Mouse (Mus musculus) C2C12 (cell line): Measurements from ENCODE around the gene 1500009C09Rik. TPM values are rescaled to one million over a fixed set of nuclear protein-coding genes. Genes with fewer than 3 reads are reported as not detected.

Experiments
- H3K27me3 ChIP-seq: one replicate; pipeline ENCODE4 v1.6.1; 2011; ENCODE audit not compliant: control insufficient read depth, insufficient read depth, insufficient read length
- H3K36me3 ChIP-seq: one replicate; pipeline ENCODE4 v1.6.1; 2011; ENCODE audit not compliant: control insufficient read depth, insufficient read depth
- H3K4me3 ChIP-seq: one replicate; pipeline ENCODE4 v1.5.1; 2011; ENCODE audit warnings: mild to moderate bottlenecking, control low read depth; ENCODE audit not compliant: poor library complexity, insufficient read depth, severe bottlenecking
- H3K79me2 ChIP-seq: one replicate; pipeline ENCODE4 v1.6.1; 2011; ENCODE audit not compliant: control insufficient read depth, insufficient read depth
- H3K79me3 ChIP-seq: one replicate; pipeline ENCODE4 v1.6.1; 2011; ENCODE audit warnings: low read depth, control low read depth
- H3ac ChIP-seq: one replicate; pipeline ENCODE3; 2011; ENCODE audit warnings: low read depth; ENCODE audit not compliant: control insufficient read depth, insufficient read length
- CEBPB ChIP-seq: IDR thresholded peaks from one replicate; pipeline ENCODE4 v1.6.1; 2011; ENCODE audit warnings: low read depth, mild to moderate bottlenecking, control low read depth, moderate library complexity
- CTCF ChIP-seq: IDR thresholded peaks from one replicate; pipeline ENCODE4 v1.5.1; 2011; ENCODE audit not compliant: control insufficient read depth, insufficient read depth, insufficient read length
- FOSL1 ChIP-seq: IDR thresholded peaks from one replicate; pipeline ENCODE4 v1.8.0; 2011; ENCODE audit warnings: mild to moderate bottlenecking, low read length; ENCODE audit not compliant: poor library complexity, insufficient read depth, severe bottlenecking
- MAX ChIP-seq: IDR thresholded peaks from one replicate; pipeline ENCODE4 v1.6.1; 2011; ENCODE audit warnings: mild to moderate bottlenecking, control low read depth
- MYOD1 ChIP-seq: IDR thresholded peaks from one replicate; pipeline ENCODE4 v1.6.1; 2011; ENCODE audit warnings: low read depth; ENCODE audit not compliant: control insufficient read depth, insufficient read length
- MYOG ChIP-seq: IDR thresholded peaks from one replicate; pipeline ENCODE4 v1.6.1; 2011; ENCODE audit not compliant: control insufficient read depth, insufficient read length; ENCODE audit errors: extremely low read depth
- USF1 ChIP-seq: IDR thresholded peaks from one replicate; pipeline ENCODE4 v1.6.1; 2011; ENCODE audit warnings: low read depth, mild to moderate bottlenecking, control low read depth, moderate library complexity
- polyA plus RNA-seq: library from polyadenylated mRNA; unstranded; fragments of >200 nt; fragmentation: generic; extraction: Trizol; gene quantifications from one replicate; pipeline ENCODE4 v1.2.1, GENCODE M21; 2012; ENCODE audit warnings: missing spikeins

The 1500009C09Rik gene
- polyA plus RNA-seq, 1 experiment, result not detected

- peaks cover 75% of the 10 kb centered on the region for H3K27me3 ChIP-seq
- no peaks in the 10 kb centered on the region for H3K36me3 ChIP-seq
- no peak overlapping the region for H3ac ChIP-seq
- H3K79me2 ChIP-seq, result no peaks in the 10 kb centered on the region
- no peak overlapping the region for H3K4me3 ChIP-seq
- TF ChIP-seq MAX (no peak), CTCF (peak; percentile 96)
- H3K79me3 ChIP-seq, result no peaks in the 10 kb centered on the region
Measured at GRCm38 (mm10) chr15:82271201-82271600, 19.0 kb downstream of the 1500009C09Rik start.

GRCm38 (mm10) chr15:82272295-82272694 is 20.1 kb downstream of the 1500009C09Rik start:
- TF ChIP-seq USF1 (no peak), MAX (no peak), FOSL1 (no peak), MYOG (no peak), CEBPB (no peak), CTCF (no peak), MYOD1 (no peak)
- H3K79me2 ChIP-seq, result no peaks in the 10 kb centered on the region
- H3K4me3 ChIP-seq, result no peak overlapping the region
- no peak overlapping the region for H3ac ChIP-seq
- no peaks in the 10 kb centered on the region for H3K36me3 ChIP-seq
- no peaks in the 10 kb centered on the region for H3K79me3 ChIP-seq
- peaks cover 86% of the 10 kb centered on the region for H3K27me3 ChIP-seq

GRCm38 (mm10) chr15:82274593-82274926 is 22.4 kb downstream of the 1500009C09Rik start, which contains the start of gene Sept3:
TSS of gene Sept3 (plus strand) at chr15:82274893.
- Histone ChIP-seq H3K79me3 (no peaks in the 10 kb centered on the region), H3ac (no peak within 1 kb of the TSS), H3K4me3 (no peak within 1 kb of the TSS), H3K36me3 (no peaks in the 10 kb centered on the region), H3K27me3 (peaks cover 92% of the 10 kb centered on the region), H3K79me2 (no peaks in the 10 kb centered on the region)
- TF ChIP-seq USF1 (no peak), CEBPB (no peak), CTCF (no peak), MYOG (no peak), MAX (no peak), FOSL1 (no peak)

- H3K79me3 ChIP-seq, result no peaks in the 10 kb centered on the region
- H3K79me2 ChIP-seq, result no peaks in the 10 kb centered on the region
- H3K36me3 ChIP-seq, result no peaks in the 10 kb centered on the region
- H3ac ChIP-seq, result no peak overlapping the region
- H3K27me3 ChIP-seq, result peaks cover 87% of the 10 kb centered on the region
- H3K4me3 ChIP-seq, result no peak overlapping the region
- no peak for TF ChIP-seq MAX
- TF ChIP-seq CTCF, result no peak
- TF ChIP-seq FOSL1, result no peak
- TF ChIP-seq USF1, result no peak
- no peak for TF ChIP-seq CEBPB
- no peak for TF ChIP-seq MYOD1
- no peak for TF ChIP-seq MYOG
Measured at GRCm38 (mm10) chr15:82274927-82275901, 23.0 kb downstream of the 1500009C09Rik start.

- Histone ChIP-seq H3K79me2 (no peaks in the 10 kb centered on the region), H3K36me3 (no peaks in the 10 kb centered on the region), H3K4me3 (no peak overlapping the region), H3ac (no peak overlapping the region), H3K79me3 (no peaks in the 10 kb centered on the region), H3K27me3 (peaks cover 76% of the 10 kb centered on the region)
- TF ChIP-seq FOSL1 (no peak), CEBPB (no peak), MYOD1 (no peak), CTCF (no peak), USF1 (no peak)
Measured at GRCm38 (mm10) chr15:82277591-82277990, 25.4 kb downstream of the 1500009C09Rik start.

- Histone ChIP-seq H3K79me3 (no peaks in the 10 kb centered on the region), H3K27me3 (peaks cover 62% of the 10 kb centered on the region), H3ac (no peak overlapping the region), H3K79me2 (no peaks in the 10 kb centered on the region), H3K4me3 (no peak overlapping the region), H3K36me3 (no peaks in the 10 kb centered on the region)
- TF ChIP-seq MAX (no peak), CEBPB (no peak), FOSL1 (no peak), CTCF (no peak), USF1 (no peak)
Measured at GRCm38 (mm10) chr15:82280638-82281037, 28.4 kb downstream of the 1500009C09Rik start.
